Mouse (Mus musculus) heart, adult 8-10 months (tissue): ENCODE data around the gene Pafah1b3. TPM values are rescaled to one million over a fixed set of nuclear protein-coding genes. Genes with fewer than 3 reads are reported as not detected.
A peak's percentile ranks its signal among the peaks of the same experiment; 100 is the strongest.

Experiments used
- DNase-seq: peaks from one replicate; pipeline ENCODE4 v3.0.0; 2022; ENCODE audit warnings: low spot score
- total RNA-seq, 4 experiments: library from RNA; stranded (reverse); gene quantifications; 2 replicates each; pipeline ENCODE4 v1.2.4; 2022

The Pafah1b3 gene
- total RNA-seq, 4 experiments from 2014 or later = 3.9 to 4.6 (median 3.9) TPM

GRCm38 (mm10) chr7:25281734-25282601 is 15.8 kb downstream of the Pafah1b3 start:
- peak; percentile 93 for DNase-seq

GRCm38 (mm10) chr7:25281166-25281733 is 16.5 kb downstream of the Pafah1b3 start:
- no peak for DNase-seq

- peak; percentile 79 for DNase-seq
These were observed 17.7 kb downstream of the Pafah1b3 start for GRCm38 (mm10) chr7:25279861-25280791.

DNA sequence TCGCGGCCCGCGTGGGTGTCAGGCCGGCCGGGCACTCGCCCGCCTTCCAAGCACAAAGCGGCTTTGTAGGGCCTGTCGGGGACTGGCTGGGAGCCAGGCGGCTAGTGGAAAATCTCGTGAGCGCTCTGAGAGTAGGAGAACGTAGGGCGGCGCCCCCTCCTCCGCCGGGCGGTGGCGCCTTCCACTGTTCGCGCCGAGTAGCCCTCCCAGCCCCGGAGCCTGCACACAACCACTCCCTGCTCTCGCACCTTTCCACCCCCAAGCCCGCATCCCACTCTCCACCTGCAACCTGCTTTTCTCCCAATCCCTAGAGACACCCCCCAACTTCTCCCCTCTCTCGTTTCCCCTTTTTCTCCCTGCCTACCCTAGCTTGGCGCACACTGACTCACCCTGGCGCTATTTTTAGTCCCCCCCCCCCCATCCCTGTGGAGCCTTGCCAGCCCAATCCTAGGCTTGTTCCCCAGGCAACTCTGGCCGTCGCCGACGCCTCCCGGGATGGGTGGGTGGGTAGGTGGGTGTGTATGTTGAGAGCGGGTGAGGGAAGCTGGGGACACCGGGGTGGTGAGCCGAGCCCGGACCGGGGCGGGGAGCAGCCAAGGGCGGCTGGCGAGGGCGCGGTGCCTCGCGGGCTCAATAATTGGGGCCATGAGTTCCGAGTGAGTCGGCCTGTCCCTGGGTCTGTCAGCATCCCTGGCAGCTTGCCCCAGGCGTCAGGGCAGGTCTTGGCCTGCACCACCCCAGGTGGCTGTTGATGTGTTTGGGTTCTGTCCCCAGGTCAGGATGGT is 18.5 kb downstream of the Pafah1b3 start:
- peak; percentile 87 for DNase-seq

- DNase-seq = peak; percentile 85
These were observed 19.3 kb downstream of the Pafah1b3 start for GRCm38 (mm10) chr7:25278341-25279075.

DNA sequence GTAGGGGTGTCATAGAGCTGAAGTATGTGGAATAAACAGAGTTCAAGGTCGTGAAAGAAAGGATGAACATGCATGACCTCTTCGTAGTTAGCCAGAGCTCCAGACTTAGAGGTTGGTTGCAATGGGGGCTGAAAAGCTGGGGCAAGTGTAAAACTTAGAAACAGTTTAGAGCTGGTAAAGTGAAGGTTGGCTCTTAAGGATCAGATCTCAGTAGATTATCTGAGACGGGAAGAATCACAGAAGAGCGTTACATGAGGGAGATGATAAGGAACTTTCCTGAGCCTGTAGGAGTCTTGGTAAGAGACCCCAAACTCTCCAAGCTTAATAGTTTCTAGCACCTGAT is 19.8 kb downstream of the Pafah1b3 start:
- DNase-seq = no peak

GRCm38 (mm10) chr7:25277405-25277804 is 20.4 kb downstream of the Pafah1b3 start:
- no peak for DNase-seq

GRCm38 (mm10) chr7:25275555-25276298 is 22.1 kb downstream of the Pafah1b3 start:
- no peak for DNase-seq

DNA sequence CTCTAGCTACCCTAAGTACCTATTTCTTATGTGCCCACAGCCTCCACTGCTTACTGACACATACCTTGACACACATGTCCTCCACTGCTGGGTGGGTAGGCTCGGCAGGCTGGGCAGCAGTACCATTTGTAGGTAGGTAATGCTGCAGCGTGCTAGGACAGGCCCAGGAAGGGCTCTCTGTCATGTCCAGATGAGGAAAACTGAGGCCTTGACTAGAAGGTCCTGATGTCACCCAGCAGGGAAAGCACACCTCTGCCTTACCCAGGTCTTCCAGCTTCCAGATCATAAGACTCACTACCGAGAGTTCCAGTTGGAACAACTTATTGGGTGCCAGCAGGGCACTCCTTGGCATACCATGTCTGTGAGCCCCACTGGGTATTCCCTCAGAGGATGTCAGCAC is 22.8 kb downstream of the Pafah1b3 start:
- no peak for DNase-seq

DNA sequence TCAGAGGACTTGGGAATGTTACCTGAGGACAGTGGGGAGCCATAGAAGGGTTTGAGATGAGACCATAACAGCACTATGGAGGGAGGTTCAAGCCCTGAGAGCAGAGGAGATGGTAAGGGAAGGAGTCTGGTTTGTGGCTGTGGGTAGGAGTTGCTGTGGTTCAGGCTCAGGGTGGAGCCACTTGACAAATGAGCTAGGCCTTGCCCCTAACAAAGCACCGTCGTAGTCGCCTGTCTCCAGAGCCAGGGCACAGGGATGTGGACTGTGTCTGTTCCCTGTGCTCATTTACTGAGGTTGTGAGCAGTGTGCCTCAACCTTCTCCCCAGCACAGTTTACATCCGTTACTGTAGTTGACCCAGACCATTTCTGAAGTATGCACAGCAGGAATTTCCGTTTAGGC is 23.2 kb downstream of the Pafah1b3 start:
- DNase-seq = no peak

DNA sequence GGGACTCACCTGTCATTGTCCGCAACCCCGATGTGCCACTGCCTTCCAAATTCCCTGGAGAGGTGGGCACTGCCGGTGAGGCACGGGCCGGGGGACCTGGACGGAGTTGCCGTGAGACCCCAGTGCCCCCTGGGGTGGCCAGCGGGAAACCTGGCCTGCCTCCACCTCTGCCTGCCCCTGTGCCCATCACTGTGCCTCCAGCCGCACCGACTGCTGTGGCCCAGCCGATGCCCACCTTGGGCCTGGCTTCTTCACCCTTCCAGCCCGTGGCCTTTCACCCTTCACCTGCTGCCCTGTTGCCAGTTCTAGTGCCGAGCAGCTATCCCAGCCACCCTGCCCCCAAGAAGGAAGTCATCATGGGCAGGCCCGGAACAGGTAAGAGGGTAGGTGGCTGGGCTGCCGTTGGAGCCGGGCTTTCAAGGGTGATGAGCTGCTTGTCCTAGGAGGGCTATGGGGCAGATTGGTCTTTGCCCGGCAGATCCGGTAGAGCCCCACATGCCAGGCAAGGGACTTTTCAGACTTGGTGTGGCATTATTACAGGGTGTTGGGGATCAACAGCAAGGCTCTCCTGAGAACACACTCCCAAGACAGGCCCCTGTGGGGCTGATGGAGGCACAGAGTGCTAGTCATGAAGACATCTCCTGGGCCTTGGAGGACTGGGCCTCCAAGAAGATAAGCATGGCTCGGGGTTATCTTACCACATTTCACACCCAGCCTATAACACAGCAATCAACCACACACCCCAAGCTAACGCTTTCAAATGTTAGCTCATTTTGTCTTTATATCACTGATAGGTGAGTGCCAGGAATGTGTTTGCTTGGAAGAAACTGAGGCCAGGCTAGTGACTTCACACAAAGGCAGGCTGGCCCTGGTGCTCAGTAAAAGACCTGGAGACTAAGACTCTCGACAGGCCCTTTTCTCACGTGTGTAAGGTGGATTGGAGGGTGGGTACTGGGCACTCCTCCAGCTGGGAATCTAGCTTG is 24.2 kb downstream of the Pafah1b3 start:
- DNase-seq = no peak

DNA sequence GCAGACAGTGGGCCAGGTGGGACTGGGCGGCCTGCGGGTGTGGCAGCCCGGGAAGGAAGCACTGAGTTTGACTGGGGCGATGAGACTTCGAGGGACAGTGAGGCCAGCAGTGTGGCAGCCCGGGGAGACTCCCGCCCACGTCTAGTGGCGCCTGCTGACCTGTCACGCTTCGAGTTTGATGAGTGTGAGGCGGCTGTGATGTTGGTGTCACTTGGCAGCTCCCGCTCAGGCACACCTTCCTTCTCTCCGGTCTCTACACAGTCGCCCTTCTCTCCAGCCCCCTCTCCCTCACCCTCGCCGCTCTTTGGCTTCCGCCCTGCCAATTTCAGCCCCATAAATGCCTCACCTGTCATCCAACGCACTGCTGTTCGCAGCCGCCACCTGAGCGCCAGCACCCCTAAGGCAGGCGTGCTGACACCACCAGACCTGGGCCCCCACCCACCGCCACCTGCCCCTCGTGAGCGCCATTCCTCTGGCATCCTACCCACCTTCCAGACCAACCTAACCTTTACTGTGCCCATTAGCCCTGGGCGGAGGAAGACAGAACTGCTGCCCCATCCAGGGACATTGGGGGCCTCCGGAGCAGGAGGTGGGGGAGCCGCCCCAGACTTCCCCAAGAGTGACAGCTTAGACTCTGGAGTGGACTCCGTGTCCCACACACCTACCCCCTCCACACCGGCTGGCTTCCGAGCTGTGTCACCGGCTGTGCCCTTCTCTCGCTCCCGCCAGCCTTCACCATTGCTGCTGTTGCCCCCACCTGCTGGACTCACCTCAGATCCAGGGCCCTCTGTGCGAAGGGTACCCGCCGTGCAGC is 25.1 kb downstream of the Pafah1b3 start:
- DNase-seq = no peak

DNA sequence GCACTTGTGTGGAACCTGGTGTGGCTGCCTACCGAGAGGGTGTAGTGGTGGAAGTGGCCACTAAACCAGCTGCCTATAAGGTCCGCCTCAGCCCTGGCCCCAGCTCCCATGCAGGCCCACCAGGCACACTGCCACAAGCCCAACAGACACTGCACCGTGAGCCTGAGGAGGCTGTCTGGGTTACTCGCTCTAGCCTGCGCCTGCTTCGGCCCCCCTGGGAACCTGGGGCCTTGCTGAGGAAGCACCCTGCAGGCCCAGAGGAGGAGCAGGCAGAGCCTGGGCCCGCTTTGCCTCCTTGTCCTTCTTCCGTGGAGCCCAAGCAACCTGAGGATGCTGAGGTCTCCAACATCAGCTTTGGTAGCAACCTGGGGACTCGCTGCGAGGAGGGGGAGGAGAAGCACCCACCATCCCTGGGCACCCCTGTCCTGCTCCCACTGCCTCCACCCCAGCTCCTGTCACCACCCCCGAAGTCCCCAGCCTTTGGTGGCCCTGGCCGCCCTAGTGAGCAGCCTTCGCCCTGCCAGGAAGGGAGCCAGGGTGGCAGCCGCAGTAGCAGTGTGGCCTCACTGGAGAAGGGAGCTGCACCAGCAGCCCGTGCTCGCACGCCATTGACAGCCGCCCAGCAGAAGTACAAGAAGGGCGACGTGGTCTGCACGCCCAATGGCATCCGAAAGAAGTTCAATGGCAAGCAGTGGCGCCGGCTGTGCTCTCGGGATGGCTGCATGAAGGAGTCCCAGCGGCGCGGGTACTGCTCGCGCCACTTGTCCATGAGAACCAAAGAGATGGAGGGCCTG is 25.9 kb downstream of the Pafah1b3 start:
- no peak for DNase-seq

DNA sequence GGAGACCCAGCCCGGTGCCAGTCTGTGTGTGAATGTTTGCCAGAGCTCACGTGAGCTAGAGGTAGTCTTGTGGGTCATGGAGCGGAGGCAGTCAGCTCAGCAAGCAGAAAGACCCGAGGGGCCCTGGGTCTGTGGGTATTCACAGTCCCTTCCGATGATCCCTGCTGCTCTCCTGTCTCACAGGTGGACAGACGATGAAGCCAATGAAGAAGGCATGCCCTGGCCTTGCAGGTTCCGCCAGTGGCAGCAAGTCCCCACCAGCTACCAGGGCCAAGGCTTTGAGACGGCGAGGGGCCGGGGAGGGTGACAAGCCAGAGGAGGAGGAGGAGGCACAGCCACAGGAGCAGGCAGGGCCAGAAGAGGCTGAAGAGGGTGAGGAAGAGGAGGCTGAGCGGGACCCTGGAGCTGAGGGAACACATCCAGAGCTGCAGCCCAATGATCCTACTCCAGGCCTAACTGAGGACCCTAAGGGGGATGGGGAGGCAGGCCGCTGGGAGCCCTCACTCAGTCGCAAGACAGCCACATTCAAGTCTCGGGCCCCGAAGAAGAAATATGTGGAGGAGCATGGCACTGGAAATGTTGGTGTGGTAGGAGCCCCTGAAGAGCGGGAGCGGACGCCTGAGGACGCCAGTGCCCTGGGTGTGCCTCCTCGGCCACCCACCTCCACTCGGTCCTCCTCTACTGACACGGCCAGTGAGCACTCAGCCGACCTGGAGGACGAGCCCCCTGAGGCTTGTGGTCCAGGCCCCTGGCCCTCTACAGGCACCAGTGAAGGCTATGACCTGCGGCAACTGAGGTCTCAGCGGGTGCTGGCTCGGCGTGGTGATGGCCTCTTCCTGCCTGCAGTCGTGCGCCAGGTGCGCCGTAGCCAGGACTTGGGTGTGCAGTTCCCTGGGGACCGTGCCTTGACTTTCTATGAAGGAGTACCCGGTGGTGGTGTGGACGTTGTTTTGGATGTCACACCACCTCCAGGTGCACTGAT is 26.8 kb downstream of the Pafah1b3 start:
- no peak for DNase-seq

- DNase-seq = no peak
These were observed 28.1 kb downstream of the Pafah1b3 start for GRCm38 (mm10) chr7:25269545-25270271.
